Mouse (Mus musculus): Measurements from ENCODE around the gene Sgcd. TPM values are rescaled to one million over a fixed set of nuclear protein-coding genes. Genes with fewer than 3 reads are reported as not detected.
"Not testable (repeated sequence)": the region's sequence is repeated elsewhere in the genome, so short reads cannot be mapped to it uniquely, and the experiment has no call there.

Sgcd gene
- polyA plus RNA-seq, 1 experiment from 2014 or later, result 6.9 TPM

DNA sequence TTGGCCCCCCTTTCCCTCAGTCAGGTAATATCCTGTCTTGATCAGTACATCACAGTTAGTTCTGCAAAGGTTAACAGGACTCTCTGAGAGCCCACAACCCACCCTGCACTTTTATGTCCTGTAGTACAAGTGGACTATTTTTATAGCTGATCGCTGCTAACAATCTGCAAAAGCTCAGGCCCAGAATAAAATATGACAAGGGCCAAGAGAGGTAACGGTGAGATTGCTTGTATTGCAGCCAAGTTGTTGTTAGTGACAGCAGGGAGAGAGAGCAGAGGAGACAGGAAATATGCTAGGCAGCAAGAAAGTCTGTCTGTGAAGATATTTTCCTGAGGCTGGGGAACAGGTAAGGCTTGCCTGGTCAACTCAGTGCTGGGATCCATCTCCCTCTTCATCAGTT is 546.5 kb downstream of the Sgcd start:
- Histone ChIP-seq H3K4me2 (replicated peaks) (no peak overlapping the region), H3K9ac (no peak overlapping the region), H3K27ac (no peak overlapping the region), H3K9me3 (replicated peaks) (no peaks in the 10 kb centered on the region), H3K4me1 (no peaks in the 10 kb centered on the region), H3K4me3 (no peak overlapping the region), H3K36me3 (no peaks in the 10 kb centered on the region), H3K27me3 (no peaks in the 10 kb centered on the region)
- no peak for ATAC-seq (ENCODE audit: low FRiP score)
- WGBS, result 84% methylated on average over 2 of the region's 2 CpGs

DNA sequence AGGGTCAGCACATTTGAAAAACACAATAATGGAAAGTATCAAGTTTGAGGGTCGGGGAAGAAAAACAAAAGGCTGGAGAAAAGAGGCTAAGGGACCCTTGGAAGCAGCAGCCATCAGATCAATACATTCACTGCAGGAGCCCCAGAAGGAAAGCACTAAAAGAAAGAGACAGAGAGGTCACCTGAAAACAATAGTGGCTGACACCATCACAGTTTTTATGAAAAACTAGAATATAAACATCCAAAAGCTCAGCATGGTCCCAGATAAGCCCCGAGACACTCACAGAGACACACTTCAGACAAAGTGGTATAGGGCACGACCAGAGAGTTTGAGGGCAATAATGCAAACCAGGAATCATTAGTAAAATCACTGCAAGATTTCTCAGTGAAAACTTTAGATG is 589.2 kb downstream of the Sgcd start:
- no peak overlapping the region for H3K9ac ChIP-seq
- H3K9me3 ChIP-seq (replicated peaks), result no peaks in the 10 kb centered on the region
- H3K27ac ChIP-seq, result no peak overlapping the region
- no peak overlapping the region for H3K4me3 ChIP-seq
- WGBS, result 5% methylated on average over 3 of the region's 3 CpGs
- H3K4me2 ChIP-seq (replicated peaks), result no peak overlapping the region
- H3K4me1 ChIP-seq, result no peaks in the 10 kb centered on the region
- no peak for ATAC-seq (ENCODE audit: low FRiP score)
- H3K36me3 ChIP-seq, result no peaks in the 10 kb centered on the region
- H3K27me3 ChIP-seq, result no peaks in the 10 kb centered on the region

DNA sequence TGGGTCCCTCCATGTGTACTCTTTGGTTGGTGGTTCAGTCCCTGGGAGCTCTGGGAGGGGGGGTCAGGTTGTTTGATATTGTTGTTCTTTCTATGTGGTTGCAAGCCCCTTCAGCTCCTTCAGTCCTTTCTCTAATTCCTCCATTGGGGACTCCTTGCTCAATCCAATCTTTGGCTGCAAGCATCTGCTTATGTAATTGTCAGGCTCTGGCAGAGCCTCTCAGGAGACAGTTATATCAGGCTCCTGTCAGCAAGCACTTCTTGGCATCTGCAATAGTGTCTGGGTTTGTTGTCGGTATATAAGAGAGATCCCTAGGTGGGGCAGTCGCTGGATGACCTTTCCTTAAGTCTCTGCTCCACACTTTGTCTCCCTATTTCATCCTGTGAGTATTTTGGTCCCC is 598.0 kb downstream of the Sgcd start:
- H3K4me3 ChIP-seq; H3K9me3 ChIP-seq (replicated peaks); H3K27ac ChIP-seq; H3K36me3 ChIP-seq; H3K4me1 ChIP-seq; ATAC-seq (ENCODE audit: low FRiP score); H3K9ac ChIP-seq; H3K27me3 ChIP-seq; H3K4me2 ChIP-seq (replicated peaks): not testable (repeated sequence)
- 69% methylated on average over 2 of the region's 2 CpGs for WGBS

DNA sequence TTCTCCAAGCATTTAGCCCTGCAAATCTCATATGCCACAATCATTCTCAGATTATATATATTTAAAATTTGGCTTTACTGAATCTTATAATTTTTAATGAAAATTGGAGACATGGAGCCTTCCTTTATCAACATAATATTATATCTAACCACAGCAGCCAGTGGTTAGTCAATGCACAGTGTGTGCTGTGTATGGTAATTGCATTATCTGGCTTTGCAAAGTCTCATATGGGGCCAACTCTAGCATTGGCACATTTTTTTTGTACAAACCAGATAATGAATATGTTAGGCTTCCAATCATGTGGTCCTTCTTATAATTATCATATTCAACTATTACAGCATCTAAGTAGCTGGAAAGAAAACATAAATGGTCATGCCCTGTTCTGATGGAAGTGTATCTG is 599.4 kb downstream of the Sgcd start:
- H3K9me3 ChIP-seq (replicated peaks), result no peaks in the 10 kb centered on the region
- H3K4me1 ChIP-seq, result no peaks in the 10 kb centered on the region
- H3K4me2 ChIP-seq (replicated peaks), result no peak overlapping the region
- no peak overlapping the region for H3K9ac ChIP-seq
- H3K4me3 ChIP-seq, result no peak overlapping the region
- no peaks in the 10 kb centered on the region for H3K36me3 ChIP-seq
- H3K27me3 ChIP-seq, result no peaks in the 10 kb centered on the region
- ATAC-seq (ENCODE audit: low FRiP score), result no peak
- H3K27ac ChIP-seq, result no peak overlapping the region

DNA sequence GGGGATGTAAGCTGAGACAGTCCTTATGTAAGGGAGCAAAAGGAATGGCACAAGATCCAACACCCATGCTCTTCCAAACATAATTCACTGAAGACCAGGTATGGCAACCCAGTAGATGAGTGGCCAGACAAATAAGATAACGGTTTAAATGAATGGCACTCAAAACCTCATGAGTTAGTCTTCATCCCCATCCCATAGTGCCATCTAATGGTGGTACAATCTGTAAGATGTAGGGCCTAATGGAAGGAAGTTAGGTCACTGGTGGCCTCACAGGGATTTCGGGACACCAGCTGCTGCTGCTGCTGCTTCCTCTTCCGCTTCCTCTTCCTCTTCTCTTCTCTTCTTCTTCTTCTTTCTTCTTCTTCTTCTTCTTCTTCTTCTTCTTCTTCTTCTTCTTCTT is 601.0 kb downstream of the Sgcd start:
- Histone ChIP-seq H3K4me3 (no peak overlapping the region), H3K27ac (no peak overlapping the region), H3K27me3 (no peaks in the 10 kb centered on the region), H3K36me3 (no peaks in the 10 kb centered on the region), H3K4me2 (replicated peaks) (no peak overlapping the region), H3K4me1 (no peaks in the 10 kb centered on the region), H3K9ac (no peak overlapping the region), H3K9me3 (replicated peaks) (no peaks in the 10 kb centered on the region)
- WGBS, result 86% methylated on average over 3 of the region's 3 CpGs
- ATAC-seq (ENCODE audit: low FRiP score), result no peak

DNA sequence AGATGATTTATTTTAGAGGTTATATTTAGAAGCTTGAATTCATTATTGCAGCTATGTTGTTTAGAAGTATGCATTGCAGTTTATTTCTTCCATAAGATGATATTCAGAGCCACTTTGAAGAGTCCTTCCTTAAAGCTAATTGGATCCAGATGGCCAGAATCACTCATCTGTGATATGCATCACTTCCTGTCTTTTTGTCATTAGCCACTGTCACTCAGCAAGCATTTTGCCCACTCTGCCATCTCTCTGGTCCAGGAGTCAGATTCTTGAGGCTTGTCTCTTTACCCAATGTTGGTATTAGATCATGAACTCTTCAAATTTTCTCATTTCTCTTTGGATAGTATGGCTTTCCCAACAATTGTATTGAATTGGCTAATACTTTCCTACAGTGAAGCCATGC is 602.6 kb downstream of the Sgcd start:
- ATAC-seq (ENCODE audit: low FRiP score), result no peak
- Histone ChIP-seq H3K27ac (no peak overlapping the region), H3K9me3 (replicated peaks) (no peaks in the 10 kb centered on the region), H3K4me2 (replicated peaks) (no peak overlapping the region), H3K9ac (no peak overlapping the region), H3K36me3 (no peaks in the 10 kb centered on the region), H3K4me1 (no peaks in the 10 kb centered on the region), H3K4me3 (no peak overlapping the region), H3K27me3 (no peaks in the 10 kb centered on the region)

DNA sequence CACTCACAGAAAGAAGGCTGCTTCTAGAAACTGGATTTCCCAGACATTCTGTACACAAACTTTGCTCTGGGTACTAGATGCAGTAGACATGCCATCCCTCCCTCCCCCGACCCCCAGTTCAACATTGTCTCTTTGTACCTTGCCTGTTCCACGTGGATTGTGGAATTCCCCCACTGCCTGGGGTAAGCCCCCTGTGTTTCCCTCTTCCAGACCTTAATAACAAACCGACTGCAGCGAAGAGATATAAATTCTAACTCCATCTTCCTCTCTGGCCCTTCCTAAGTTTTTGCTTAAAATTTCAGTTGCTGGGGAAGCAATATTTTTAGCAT is 609.2 kb downstream of the Sgcd start:
- no peaks in the 10 kb centered on the region for H3K27me3 ChIP-seq
- H3K4me1 ChIP-seq, result peaks cover 9% of the 10 kb centered on the region
- H3K4me3 ChIP-seq, result peak overlapping the region; percentile 31; the same call in 1 of the 2 replicates
- H3K4me2 ChIP-seq (replicated peaks), result peak overlapping the region; percentile 59
- no peaks in the 10 kb centered on the region for H3K36me3 ChIP-seq
- H3K9ac ChIP-seq, result peak overlapping the region; percentile 60; the same call in 1 of the 2 replicates
- 0 out of 2 replicates have a peak, but pooled peaks have one; percentile 2 for ATAC-seq (ENCODE audit: low FRiP score)
- WGBS, result 49% methylated on average over 4 of the region's 4 CpGs
- H3K9me3 ChIP-seq (replicated peaks), result no peaks in the 10 kb centered on the region
- H3K27ac ChIP-seq, result peak overlapping the region; percentile 82

DNA sequence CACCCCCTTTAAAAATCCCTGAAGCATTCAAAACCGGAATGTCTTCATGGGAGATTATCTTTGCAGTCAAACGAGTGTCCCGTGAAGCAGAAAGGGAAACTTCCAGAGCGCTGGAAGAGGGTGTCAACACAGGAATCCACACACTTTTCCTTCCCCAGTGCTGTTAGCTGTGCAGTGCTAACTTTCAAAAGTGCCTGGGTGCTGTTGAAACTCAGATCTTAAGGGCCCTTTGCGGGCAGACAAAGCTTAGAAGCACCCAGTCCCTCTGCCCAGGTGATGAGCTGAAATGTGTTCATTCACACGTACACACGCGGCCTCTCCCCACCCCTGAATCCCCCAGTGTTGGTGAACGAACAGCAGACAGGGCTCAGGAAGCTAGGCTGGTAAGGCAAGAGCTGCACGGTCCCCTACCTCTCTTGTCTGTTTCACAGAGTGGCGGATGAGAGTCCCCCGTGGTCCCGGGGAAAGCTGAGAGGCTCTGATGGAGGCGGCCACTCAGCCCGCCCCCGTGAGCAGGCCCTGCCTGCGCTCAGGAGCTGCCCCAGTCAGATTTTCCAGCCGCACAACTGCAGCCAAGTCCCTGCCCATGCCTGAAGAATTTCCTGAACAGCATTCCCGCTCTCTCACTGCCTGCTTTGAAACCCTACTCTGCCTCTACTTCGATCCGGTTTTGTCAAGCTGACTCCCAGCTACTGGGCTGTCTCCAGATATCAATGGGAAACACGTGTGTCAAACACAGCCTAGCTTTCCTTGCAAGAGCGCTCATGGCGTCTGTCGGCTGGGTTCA is 609.7 kb downstream of the Sgcd start:
- peak overlapping the region; percentile 82 for H3K27ac ChIP-seq
- 17% methylated on average over 25 of the region's 25 CpGs for WGBS
- no peaks in the 10 kb centered on the region for H3K9me3 ChIP-seq (replicated peaks)
- peak overlapping the region; percentile 60 for H3K9ac ChIP-seq
- H3K4me3 ChIP-seq, result peak overlapping the region; percentile 31
- H3K4me2 ChIP-seq (replicated peaks), result peak overlapping the region; percentile 59
- H3K4me1 ChIP-seq, result peaks cover 9% of the 10 kb centered on the region
- ATAC-seq (ENCODE audit: low FRiP score), result peak; percentile 86
- H3K27me3 ChIP-seq, result no peaks in the 10 kb centered on the region
- no peaks in the 10 kb centered on the region for H3K36me3 ChIP-seq

DNA sequence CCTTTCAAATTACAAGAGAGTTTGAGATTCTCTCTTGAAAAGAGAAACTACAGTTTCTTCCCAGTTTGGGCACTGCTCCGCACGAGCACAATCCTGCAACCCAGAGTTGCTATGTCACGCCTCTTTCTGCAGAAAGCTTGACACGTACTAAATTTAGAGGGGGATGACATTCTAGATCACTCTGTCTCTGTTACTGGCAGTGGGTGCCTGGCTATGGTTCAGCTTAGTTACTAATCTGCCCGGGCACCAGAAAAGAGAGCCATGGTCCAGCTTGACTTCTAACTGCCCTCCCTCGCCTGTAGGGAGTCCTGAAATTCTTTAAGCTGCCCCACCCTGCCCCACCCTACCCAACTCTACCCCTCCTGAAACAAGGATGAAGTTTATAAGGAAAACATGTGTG is 611.3 kb downstream of the Sgcd start:
- Histone ChIP-seq H3K4me1 (peaks cover 9% of the 10 kb centered on the region), H3K27me3 (no peaks in the 10 kb centered on the region), H3K4me2 (replicated peaks) (peak overlapping the region; percentile 11; the same call in 1 of the 2 replicates), H3K9me3 (replicated peaks) (no peaks in the 10 kb centered on the region), H3K27ac (no peak overlapping the region), H3K4me3 (no peak overlapping the region), H3K9ac (no peak overlapping the region), H3K36me3 (no peaks in the 10 kb centered on the region)
- no peak for ATAC-seq (ENCODE audit: low FRiP score)
- WGBS, result 54% methylated on average over 6 of the region's 6 CpGs

DNA sequence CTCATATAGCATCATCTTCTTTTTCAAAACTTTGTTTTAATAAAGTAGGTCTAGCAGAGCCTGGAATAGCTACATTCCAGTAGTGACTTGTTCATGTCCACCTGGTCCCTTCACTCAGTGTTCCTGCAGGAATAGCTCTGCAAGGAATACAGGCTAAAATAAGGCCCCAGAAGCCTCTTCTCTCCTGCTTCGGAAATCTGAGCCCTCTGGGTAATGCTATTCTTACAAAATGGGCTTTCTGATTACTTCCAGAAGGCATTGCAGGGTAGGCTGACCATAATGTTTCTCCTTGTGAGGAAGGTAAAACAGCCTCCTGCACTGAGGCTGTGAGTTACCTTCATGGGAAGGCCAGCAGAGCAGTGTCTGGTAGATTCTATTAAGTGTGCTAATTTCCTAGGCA is 611.9 kb downstream of the Sgcd start:
- H3K4me3 ChIP-seq, result no peak overlapping the region
- H3K9me3 ChIP-seq (replicated peaks), result no peaks in the 10 kb centered on the region
- WGBS, result 56% methylated on average over 1 of the region's 1 CpGs
- H3K27ac ChIP-seq, result no peak overlapping the region
- no peak overlapping the region for H3K4me2 ChIP-seq (replicated peaks)
- ATAC-seq (ENCODE audit: low FRiP score), result no peak
- no peaks in the 10 kb centered on the region for H3K27me3 ChIP-seq
- H3K4me1 ChIP-seq, result peaks cover 9% of the 10 kb centered on the region
- H3K9ac ChIP-seq, result no peak overlapping the region
- H3K36me3 ChIP-seq, result no peaks in the 10 kb centered on the region

DNA sequence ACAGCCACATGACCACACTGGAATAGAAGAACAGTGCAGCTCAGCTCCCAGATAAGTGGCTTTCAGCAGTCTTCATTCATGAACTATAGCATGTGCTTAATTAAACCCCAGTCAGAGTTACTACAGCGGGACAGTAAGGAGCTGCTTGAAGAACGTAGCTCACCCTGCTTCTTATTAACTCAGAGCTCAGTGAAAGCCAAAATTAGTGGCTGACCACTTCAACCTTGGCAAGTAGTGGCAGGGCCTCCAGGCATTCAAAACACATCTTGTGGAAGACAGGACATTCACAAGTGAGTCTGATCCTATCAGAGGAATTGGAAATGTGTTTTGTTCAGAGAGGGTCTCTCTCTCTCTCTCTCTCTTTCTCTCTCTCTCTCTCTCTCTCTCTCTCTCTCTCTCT is 617.2 kb downstream of the Sgcd start:
- H3K4me1 ChIP-seq, result no peaks in the 10 kb centered on the region
- H3K9me3 ChIP-seq (replicated peaks), result no peaks in the 10 kb centered on the region
- ATAC-seq (ENCODE audit: low FRiP score), result no peak
- H3K9ac ChIP-seq, result no peak overlapping the region
- WGBS, result 76% methylated on average over 2 of the region's 2 CpGs
- no peak overlapping the region for H3K4me2 ChIP-seq (replicated peaks)
- no peaks in the 10 kb centered on the region for H3K27me3 ChIP-seq
- no peak overlapping the region for H3K4me3 ChIP-seq
- no peaks in the 10 kb centered on the region for H3K36me3 ChIP-seq
- H3K27ac ChIP-seq, result no peak overlapping the region

DNA sequence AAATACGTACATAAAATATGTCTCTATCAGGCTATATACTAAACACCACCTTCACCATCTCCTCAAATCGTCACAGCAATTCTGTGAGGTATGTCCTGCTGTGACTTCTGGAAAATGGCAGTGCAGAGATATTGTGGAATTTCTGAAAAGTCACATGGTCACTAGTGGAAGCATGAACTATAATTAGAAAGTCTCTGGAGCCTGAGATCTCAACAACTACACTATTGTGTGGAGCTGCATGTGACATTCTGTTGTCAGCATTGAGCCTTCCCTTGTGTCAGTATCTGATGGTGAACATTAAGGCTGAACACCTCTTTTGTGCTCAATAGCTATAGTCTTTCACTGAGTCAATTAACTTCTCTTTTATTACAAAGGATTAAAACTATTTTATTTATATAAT is 637.2 kb downstream of the Sgcd start:
- Histone ChIP-seq H3K36me3 (no peaks in the 10 kb centered on the region), H3K4me3 (no peak overlapping the region), H3K9me3 (replicated peaks) (no peaks in the 10 kb centered on the region), H3K27ac (no peak overlapping the region), H3K4me2 (replicated peaks) (no peak overlapping the region), H3K9ac (no peak overlapping the region), H3K4me1 (no peaks in the 10 kb centered on the region), H3K27me3 (no peaks in the 10 kb centered on the region)
- 85% methylated on average over 2 of the region's 2 CpGs for WGBS
- ATAC-seq (ENCODE audit: low FRiP score), result no peak

DNA sequence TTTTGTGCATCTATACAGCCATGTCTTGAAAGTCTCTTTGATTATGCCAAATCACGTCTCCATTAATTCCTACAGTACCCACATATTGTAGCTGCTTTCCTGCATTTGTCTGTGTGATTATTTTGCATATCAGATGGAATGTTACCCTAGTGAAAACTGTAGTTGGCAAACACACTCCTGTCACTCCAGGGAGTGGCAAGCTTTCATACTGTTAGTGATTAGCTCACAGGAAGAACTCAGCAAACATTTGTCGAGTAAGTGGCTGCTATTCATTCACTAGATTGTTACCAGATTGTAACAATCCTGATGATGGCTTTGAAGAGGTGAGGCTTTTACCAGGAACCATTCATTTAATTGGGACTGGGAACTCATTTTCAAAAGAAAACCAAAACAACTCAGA is 645.3 kb downstream of the Sgcd start:
- Histone ChIP-seq H3K4me1 (no peaks in the 10 kb centered on the region), H3K4me2 (replicated peaks) (no peak overlapping the region), H3K9me3 (replicated peaks) (no peaks in the 10 kb centered on the region), H3K4me3 (no peak overlapping the region), H3K27me3 (no peaks in the 10 kb centered on the region), H3K27ac (no peak overlapping the region), H3K36me3 (no peaks in the 10 kb centered on the region), H3K9ac (no peak overlapping the region)
- ATAC-seq (ENCODE audit: low FRiP score), result no peak
- WGBS, result 59% methylated on average over 2 of the region's 2 CpGs
